Mouse (Mus musculus) midbrain, postnatal 0 days (tissue): Measurements from ENCODE around the gene Stradb. TPM values are rescaled to one million over a fixed set of nuclear protein-coding genes. Genes with fewer than 3 reads are reported as not detected.

Experiments used
- ATAC-seq: fragments of 200-750 bp; cut with Nextera tagmentation; 2 replicates; pipeline ENCODE4 v1.8.0; 2017; ENCODE audit warnings: moderate number of reproducible peaks, mild to moderate bottlenecking, moderate TSS enrichment, moderate library complexity; ENCODE audit not compliant: low FRiP score
- DNase-seq: peaks from one replicate; pipeline ENCODE4 v3.0.0-alpha.2; 2015; ENCODE audit warnings: low spot score
- H3K27ac ChIP-seq: fragments of 300-500 bp; sonication (generic); 2 replicates; pipeline ENCODE4 v1.5.1; 2014; ENCODE audit warnings: low read depth, mild to moderate bottlenecking, low read length, mixed read lengths
- H3K27me3 ChIP-seq: fragments of 300-500 bp; sonication (generic); 2 replicates; pipeline ENCODE4 v1.6.1; 2014; ENCODE audit warnings: low read length, control low read depth, mixed read lengths; ENCODE audit not compliant: insufficient read depth
- H3K36me3 ChIP-seq: fragments of 300-500 bp; sonication (generic); 2 replicates; pipeline ENCODE4 v1.6.1; 2014; ENCODE audit warnings: low read length, control low read depth, mixed read lengths; ENCODE audit not compliant: insufficient read depth
- H3K4me1 ChIP-seq: fragments of 300-500 bp; sonication (generic); 2 replicates; pipeline ENCODE4 v1.6.1; 2014; ENCODE audit warnings: mild to moderate bottlenecking, control low read depth, antibody characterized with exemption, low read length, mixed read lengths; ENCODE audit not compliant: insufficient read depth
- H3K4me2 ChIP-seq: fragments of 300-500 bp; sonication (generic); 2 replicates; pipeline ENCODE4 v1.6.1; 2014; ENCODE audit warnings: low read depth, mild to moderate bottlenecking, low read length, mixed read lengths; ENCODE audit not compliant: poor library complexity, severe bottlenecking
- H3K4me3 ChIP-seq: fragments of 300-500 bp; sonication (generic); 2 replicates; pipeline ENCODE4 v1.5.1; 2014; ENCODE audit warnings: low read depth, mild to moderate bottlenecking, low read length, moderate library complexity
- H3K9ac ChIP-seq: fragments of 300-500 bp; sonication (generic); replicated peaks from 2 replicates; pipeline ENCODE4 v1.6.1; 2014; ENCODE audit warnings: mild to moderate bottlenecking, low read length, moderate library complexity, mixed read lengths; ENCODE audit not compliant: poor library complexity, severe bottlenecking
- H3K9me3 ChIP-seq: fragments of 300-500 bp; sonication (generic); 2 replicates; pipeline ENCODE4 v1.6.1; 2016; ENCODE audit warnings: low read length, control low read depth
- CTCF ChIP-seq: IDR thresholded peaks from 2 replicates; pipeline ENCODE4 v1.5.1; 2016; ENCODE audit warnings: antibody characterized with exemption, mild to moderate bottlenecking
- WGBS: fragments of 180-500 bp; shearing (Covaris S2); extraction: QIAGEN DNeasy Blood & Tissue Kit; methylation state at CpG from one replicate; pipeline ENCODE4 v1.1.7; 2014; 5-methylcytosine and 5-hydroxymethylcytosine counted together
- polyA plus RNA-seq: library from polyadenylated mRNA; unstranded; fragments of >200 nt; fragmentation: Nextera tagmentation; extraction: Ambion mirVana; gene quantifications from 2 replicates; pipeline ENCODE4 v1.2.1, GENCODE M21; 2015
- total RNA-seq: library from RNA; depleted of rRNA; stranded (reverse); fragments of >200 nt; gene quantifications from 2 replicates; pipeline ENCODE4 v1.2.3, GENCODE M21; 2014; rRNA removed

The Stradb gene
- total and polyA plus RNA-seq, 2 experiments from 2014 or later, result 53.3 to 108 TPM

GRCm38 (mm10) chr1:58995313-58995712 is 22.0 kb downstream of the Stradb start:
- DNase-seq (no peak), ATAC-seq (no peak)
- WGBS, result 90% methylated on average over 5 of the region's 5 CpGs
- Histone ChIP-seq H3K9me3 (no peaks in the 10 kb centered on the region), H3K4me3 (no peak overlapping the region), H3K4me1 (no peaks in the 10 kb centered on the region), H3K4me2 (no peak overlapping the region), H3K27ac (no peak overlapping the region), H3K27me3 (no peaks in the 10 kb centered on the region), H3K9ac (no peak overlapping the region), H3K36me3 (peaks cover 24% of the 10 kb centered on the region)
- no peak for TF ChIP-seq CTCF

GRCm38 (mm10) chr1:59009250-59009649 is 35.9 kb downstream of the Stradb start:
- DNase-seq, result peak; percentile 49

GRCm38 (mm10) chr1:59021556-59021955 is 48.2 kb downstream of the Stradb start:
- H3K27me3 ChIP-seq, result no peaks in the 10 kb centered on the region
- no peaks in the 10 kb centered on the region for H3K9me3 ChIP-seq
- ATAC-seq (no peak), DNase-seq (no peak)
- no peaks in the 10 kb centered on the region for H3K36me3 ChIP-seq
- H3K4me2 ChIP-seq, result no peak overlapping the region
- H3K27ac ChIP-seq, result no peak overlapping the region
- H3K9ac ChIP-seq, result no peak overlapping the region
- no peaks in the 10 kb centered on the region for H3K4me1 ChIP-seq
- 86% methylated on average over 3 of the region's 3 CpGs for WGBS
- TF ChIP-seq CTCF, result no peak
- H3K4me3 ChIP-seq, result no peak overlapping the region

More at GRCm38 (mm10) chr1:59009250-59009649, 35.9 kb downstream of the Stradb start:
- no peaks in the 10 kb centered on the region for H3K36me3 ChIP-seq
- no peaks in the 10 kb centered on the region for H3K9me3 ChIP-seq
- peak; percentile 53 for TF ChIP-seq CTCF
- WGBS, result 49% methylated on average over 4 of the region's 4 CpGs
- H3K4me1 ChIP-seq, result no peaks in the 10 kb centered on the region
- no peaks in the 10 kb centered on the region for H3K27me3 ChIP-seq
- ATAC-seq, result no peak
- no peak overlapping the region for H3K4me2 ChIP-seq
- no peak overlapping the region for H3K9ac ChIP-seq
- no peak overlapping the region for H3K27ac ChIP-seq
- no peak overlapping the region for H3K4me3 ChIP-seq

GRCm38 (mm10) chr1:59037723-59038122 is 64.4 kb downstream of the Stradb start:
- ATAC-seq, result no peak

More at GRCm38 (mm10) chr1:59037723-59038122, 64.4 kb downstream of the Stradb start:
- no peaks in the 10 kb centered on the region for H3K4me1 ChIP-seq
- H3K27ac ChIP-seq, result no peak overlapping the region
- WGBS, result 69% methylated on average over 5 of the region's 5 CpGs
- no peaks in the 10 kb centered on the region for H3K27me3 ChIP-seq
- no peak overlapping the region for H3K4me2 ChIP-seq
- no peak for TF ChIP-seq CTCF
- no peak overlapping the region for H3K4me3 ChIP-seq
- no peaks in the 10 kb centered on the region for H3K36me3 ChIP-seq
- no peaks in the 10 kb centered on the region for H3K9me3 ChIP-seq
- no peak overlapping the region for H3K9ac ChIP-seq
- DNase-seq, result peak; percentile 33

Other genes starting within 250 kb of the Stradb start
- 2.2 and 2.5 TPM in 2 replicates for gene Casp8, start 178.1 kb upstream of the Stradb start, total RNA-seq
- 3.5 and 4.3 TPM in 2 replicates for gene Casp8, start 178.1 kb upstream of the Stradb start, polyA plus RNA-seq
- gene Trak2, start 92 bp upstream of the Stradb start, total RNA-seq, result 40.4 and 46.7 TPM in 2 replicates
- gene Trak2, start 92 bp upstream of the Stradb start, polyA plus RNA-seq, result 11.5 and 13.3 TPM in 2 replicates
- not detected in 2 replicates for gene C2cd6, start 121.4 kb downstream of the Stradb start, total RNA-seq
- gene C2cd6, start 121.4 kb downstream of the Stradb start, polyA plus RNA-seq, result 0.23 TPM in 1 of 2 replicates, not detected in the other
- gene Tmem237, start 146.9 kb downstream of the Stradb start, total RNA-seq, result 28.2 and 37.2 TPM in 2 replicates
- gene Tmem237, start 146.9 kb downstream of the Stradb start, polyA plus RNA-seq, result 56.9 and 60.4 TPM in 2 replicates
- 2.6 and 4.4 TPM in 2 replicates for gene Mpp4, start 189.9 kb downstream of the Stradb start, total RNA-seq
- 0.58 and 0.64 TPM in 2 replicates for gene Mpp4, start 189.9 kb downstream of the Stradb start, polyA plus RNA-seq